Mouse (Mus musculus) cortical plate, adult 2 months (tissue): Measurements from ENCODE around the gene Homer2. TPM values are rescaled to one million over a fixed set of nuclear protein-coding genes. Genes with fewer than 3 reads are reported as not detected.

Experiments used
- H3K27ac ChIP-seq: fragments of 200-500 bp; 2 replicates; pipeline ENCODE4 v1.5.1; 2012; ENCODE audit warnings: low read length, control low read depth, inconsistent platforms; ENCODE audit not compliant: insufficient read depth
- H3K4me1 ChIP-seq: fragments of 200-500 bp; 2 replicates; pipeline ENCODE4 v1.6.1; 2011; ENCODE audit warnings: low read length; ENCODE audit not compliant: control insufficient read depth, insufficient read depth
- H3K4me3 ChIP-seq: fragments of 200-500 bp; 2 replicates; pipeline ENCODE4 v1.5.1; 2011; ENCODE audit warnings: mild to moderate bottlenecking, low read length, control low read depth; ENCODE audit not compliant: insufficient read depth
- CTCF ChIP-seq: fragments of 200-500 bp; IDR thresholded peaks from 2 replicates; pipeline ENCODE4 v1.5.1; 2011; ENCODE audit warnings: mild to moderate bottlenecking, control low read depth, low read length; ENCODE audit not compliant: insufficient read depth; ENCODE audit errors: extremely low read depth
- POLR2A ChIP-seq: fragments of 200-500 bp; IDR thresholded peaks from 2 replicates; pipeline ENCODE4 v1.6.1; 2011; ENCODE audit warnings: mild to moderate bottlenecking, low read length, control low read depth; ENCODE audit not compliant: insufficient read depth; ENCODE audit errors: extremely low read depth
- polyA plus RNA-seq: library from polyadenylated mRNA; depleted of rRNA; stranded (reverse); fragments of >200 nt; gene quantifications from 2 replicates; pipeline ENCODE4 v1.2.3, GENCODE M21; 2012

The Homer2 gene
- polyA plus RNA-seq, 1 experiment: 30.8 TPM

DNA sequence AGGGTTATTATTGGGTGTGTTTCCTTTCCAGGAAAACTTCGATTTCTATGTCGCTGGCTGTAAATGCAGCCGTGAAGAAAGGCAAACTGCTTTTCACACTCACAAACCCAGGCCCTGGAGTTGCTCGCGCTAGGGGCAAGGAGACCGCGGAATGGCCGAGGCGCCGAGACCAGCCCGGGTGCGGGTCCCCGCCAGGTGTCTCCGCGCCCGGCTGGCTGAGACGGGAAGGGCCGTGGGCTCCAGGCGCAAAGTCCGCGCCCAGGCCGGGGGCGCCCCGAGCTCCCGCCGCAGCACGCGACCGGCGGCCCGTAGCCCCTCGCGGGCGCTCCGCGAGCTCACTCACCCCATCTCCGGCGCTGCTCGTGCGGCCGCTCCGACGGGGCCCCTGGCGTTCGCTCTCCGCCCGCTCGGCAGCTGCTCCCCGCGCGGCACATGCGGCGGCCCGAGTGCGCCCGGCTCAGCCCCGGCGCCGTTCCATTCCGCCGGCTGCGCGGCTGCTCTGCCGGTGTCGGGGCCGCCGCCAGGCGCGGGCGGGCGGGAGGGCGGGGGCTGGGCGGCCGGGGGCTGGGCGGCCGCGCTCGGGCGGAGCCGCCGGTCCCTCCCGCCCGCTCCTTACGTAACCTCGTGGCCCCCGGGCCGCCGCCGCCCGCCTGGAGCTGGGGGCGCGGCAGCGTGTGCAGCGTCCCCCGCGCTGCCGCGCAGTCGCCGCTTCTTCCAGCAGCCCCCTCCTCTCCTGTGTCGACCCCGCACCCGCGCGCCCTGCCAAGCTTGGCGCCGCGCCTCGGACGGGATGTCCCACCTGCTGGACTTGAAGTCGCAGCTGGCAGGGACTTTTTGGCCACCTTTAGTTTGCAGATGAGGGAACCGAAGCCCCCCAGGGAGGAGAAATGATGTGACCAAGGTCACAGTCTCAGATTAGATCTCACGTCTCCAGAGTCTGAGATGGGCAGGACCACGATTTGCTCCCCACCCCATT lies 623 bp downstream of the Homer2 start:
- H3K4me3 ChIP-seq: peak overlapping the region; percentile 44
- no peaks in the 10 kb centered on the region; the same call in 1 of the 2 replicates for H3K4me1 ChIP-seq
- TF ChIP-seq POLR2A (no peak), CTCF (no peak)
- peak overlapping the region; percentile 69 for H3K27ac ChIP-seq

DNA sequence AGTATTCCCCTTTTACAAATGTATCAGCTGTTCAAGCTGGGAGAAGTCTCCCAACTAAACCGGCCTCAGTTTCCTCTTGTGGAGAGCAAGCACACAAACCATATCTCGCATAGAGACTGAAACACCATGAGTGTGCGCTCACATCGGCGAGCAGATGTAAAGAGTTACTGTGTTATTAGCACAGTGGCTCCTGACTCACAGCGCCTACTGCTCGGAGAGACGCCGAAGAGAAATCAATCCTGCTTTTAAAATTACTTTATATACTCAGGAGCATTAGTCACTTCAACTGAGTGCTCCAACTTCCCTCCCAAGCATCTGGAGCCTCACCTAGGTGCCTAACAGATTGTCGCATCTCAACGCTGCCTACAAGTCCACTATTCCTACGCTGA lies 1.3 kb downstream of the Homer2 start:
- Histone ChIP-seq H3K4me1 (no peaks in the 10 kb centered on the region; the same call in 1 of the 2 replicates), H3K4me3 (peak overlapping the region; percentile 44), H3K27ac (peak overlapping the region; percentile 69; the same call in 1 of the 2 replicates)
- TF ChIP-seq POLR2A: no peak
- TF ChIP-seq CTCF: no peak

DNA sequence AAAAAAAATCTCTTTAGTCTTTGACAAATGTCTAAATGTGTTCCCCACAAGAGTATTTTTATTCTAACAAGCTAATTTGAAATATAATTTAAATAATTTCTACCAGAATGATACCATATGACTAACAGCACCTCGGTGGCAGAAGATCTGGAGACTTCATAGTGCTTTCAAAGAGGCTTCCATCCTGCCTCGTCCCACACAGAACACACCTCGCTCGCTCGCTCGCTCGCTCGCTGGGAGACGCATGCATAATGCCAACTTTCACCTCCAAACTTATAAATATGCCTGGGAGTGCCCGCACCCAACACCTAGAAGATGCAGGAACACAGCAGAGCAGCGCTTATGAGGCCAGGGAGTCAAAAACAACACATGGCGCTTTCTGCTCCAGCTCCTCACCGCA lies 9.0 kb downstream of the Homer2 start:
- peaks cover 15% of the 10 kb centered on the region for H3K4me1 ChIP-seq
- no peak overlapping the region for H3K27ac ChIP-seq
- TF ChIP-seq CTCF (no peak), POLR2A (no peak)
- no peak overlapping the region for H3K4me3 ChIP-seq

DNA sequence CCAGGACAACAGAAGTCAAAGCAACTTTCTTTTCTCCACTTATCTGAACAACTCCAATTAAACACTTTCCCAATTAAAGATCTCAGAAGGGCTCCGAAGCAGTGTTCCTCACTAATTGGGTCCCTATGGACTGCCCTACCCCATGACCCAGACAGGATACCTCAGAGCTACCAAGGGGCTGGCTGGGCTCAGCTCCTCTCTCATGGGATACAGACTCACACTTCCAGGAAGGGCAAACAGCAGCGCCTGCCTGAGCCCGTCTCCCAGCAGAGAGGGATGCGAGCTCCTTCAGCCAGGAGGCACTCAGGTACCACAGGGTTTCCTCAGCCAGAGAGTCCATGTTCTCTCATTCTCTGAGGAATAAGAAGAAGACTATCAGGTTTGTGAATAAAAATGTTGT lies 9.4 kb downstream of the Homer2 start:
- TF ChIP-seq POLR2A (no peak), CTCF (no peak)
- no peak overlapping the region for H3K4me3 ChIP-seq
- peaks cover 15% of the 10 kb centered on the region for H3K4me1 ChIP-seq
- no peak overlapping the region for H3K27ac ChIP-seq

DNA sequence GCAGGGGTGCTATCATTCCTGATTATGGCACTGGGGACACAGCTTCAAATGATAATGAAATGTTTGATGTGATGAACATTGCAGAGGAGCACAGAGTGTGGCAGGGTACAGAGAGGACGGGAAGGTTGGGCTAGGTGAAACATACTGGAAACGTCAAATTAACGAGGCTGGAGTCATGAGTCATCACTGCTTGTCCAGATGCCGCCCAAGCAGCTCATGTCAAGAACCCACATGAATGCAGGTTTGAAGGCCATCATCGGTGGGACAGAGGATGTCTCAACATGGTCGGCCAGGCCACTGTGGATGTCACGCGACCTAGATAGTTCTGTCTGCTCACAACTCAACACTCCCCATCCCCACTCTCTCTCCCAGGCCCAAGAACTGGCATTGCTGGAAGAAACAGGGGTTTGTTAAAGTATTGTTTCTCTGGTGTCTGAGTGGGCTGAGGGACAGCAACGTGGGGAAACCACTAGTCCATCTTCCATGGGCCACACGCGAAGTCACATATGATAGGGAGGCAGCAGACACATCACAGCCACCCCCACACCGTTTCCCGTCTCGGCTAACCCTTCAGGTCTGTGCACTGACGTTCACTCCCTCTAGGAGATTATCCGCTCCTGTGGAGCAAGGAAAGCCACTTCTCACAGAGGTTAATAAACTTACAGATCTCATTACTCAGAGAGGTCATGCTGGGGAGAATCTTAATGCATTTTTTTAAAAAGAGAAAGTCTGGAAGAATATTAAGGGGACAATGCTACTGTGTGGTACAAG lies 11.4 kb downstream of the Homer2 start:
- no peak overlapping the region for H3K4me3 ChIP-seq
- TF ChIP-seq POLR2A (no peak), CTCF (no peak)
- peaks cover 15% of the 10 kb centered on the region for H3K4me1 ChIP-seq
- no peak overlapping the region for H3K27ac ChIP-seq

DNA sequence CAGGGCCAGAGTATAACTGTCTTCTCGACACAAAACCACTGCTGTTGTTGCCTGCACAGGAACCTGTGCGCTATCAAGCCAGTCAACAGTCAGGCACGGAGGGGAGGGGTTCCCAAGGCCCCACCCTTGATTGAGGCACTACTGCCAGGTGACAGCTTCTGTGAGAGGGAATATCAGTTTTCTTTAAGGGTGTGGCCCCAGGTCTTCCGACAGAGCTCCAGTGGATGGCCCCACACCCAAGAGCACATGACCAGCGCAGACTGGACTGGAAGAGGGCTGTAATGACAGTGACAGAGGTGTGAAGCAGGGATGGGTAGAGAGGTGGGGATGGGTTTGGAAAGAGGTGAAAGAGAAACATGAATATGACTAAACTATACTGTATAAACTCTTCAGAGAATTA lies 16.3 kb downstream of the Homer2 start:
- Histone ChIP-seq H3K4me3 (no peak overlapping the region), H3K27ac (no peak overlapping the region), H3K4me1 (peaks cover 7% of the 10 kb centered on the region)
- TF ChIP-seq POLR2A: no peak
- no peak for TF ChIP-seq CTCF

DNA sequence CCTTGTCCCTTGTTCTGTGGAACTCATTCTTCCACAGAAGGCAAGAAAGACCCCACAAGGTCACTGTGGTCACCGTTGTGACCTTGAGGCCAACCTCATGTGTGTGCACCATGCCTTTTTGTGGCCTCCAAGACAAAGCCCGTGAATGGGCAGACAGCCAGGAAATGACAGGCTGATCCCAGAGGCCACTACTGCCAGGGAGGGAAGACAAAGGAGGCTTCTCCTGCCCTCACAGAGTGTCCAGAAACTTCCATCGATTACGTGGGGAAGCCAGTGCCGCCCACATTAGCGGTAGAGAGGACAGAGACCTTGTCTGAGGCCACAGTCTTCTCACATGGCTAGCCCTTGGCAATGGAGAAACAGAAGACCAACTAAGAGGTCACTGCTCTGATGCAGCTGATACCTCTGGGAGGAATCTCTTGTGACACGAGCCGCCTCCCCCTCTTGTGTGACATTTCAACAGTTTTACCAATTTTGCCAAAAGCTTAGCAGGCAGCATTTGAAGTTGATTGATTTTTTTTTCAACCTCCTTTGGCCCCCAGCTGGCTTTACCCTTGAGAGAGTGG lies 18.1 kb downstream of the Homer2 start:
- Histone ChIP-seq H3K4me1 (peaks cover 11% of the 10 kb centered on the region), H3K4me3 (no peak overlapping the region), H3K27ac (no peak overlapping the region)
- no peak for TF ChIP-seq CTCF
- no peak for TF ChIP-seq POLR2A

DNA sequence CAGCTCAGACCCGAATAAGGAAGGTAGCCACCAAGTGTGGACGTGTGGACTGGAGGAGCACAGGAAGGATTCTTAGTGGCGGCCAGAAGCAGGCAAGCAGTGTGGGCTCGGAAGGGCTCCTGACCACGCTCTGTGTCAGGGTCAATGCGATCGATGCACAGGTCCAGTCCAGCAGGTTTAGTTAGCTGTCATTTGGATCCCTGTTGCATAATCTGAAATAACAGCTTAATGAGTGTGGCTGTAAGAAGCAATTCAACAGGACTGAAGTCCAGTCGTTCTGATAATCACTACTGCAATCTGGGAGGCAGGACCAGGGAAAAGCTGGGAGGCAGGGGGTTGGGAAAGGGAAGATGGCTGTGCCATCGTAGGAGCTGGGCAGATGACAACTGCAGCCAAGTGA lies 18.9 kb downstream of the Homer2 start:
- H3K4me1 ChIP-seq: peaks cover 15% of the 10 kb centered on the region
- TF ChIP-seq CTCF (no peak), POLR2A (no peak)
- H3K4me3 ChIP-seq: no peak overlapping the region
- no peak overlapping the region for H3K27ac ChIP-seq

DNA sequence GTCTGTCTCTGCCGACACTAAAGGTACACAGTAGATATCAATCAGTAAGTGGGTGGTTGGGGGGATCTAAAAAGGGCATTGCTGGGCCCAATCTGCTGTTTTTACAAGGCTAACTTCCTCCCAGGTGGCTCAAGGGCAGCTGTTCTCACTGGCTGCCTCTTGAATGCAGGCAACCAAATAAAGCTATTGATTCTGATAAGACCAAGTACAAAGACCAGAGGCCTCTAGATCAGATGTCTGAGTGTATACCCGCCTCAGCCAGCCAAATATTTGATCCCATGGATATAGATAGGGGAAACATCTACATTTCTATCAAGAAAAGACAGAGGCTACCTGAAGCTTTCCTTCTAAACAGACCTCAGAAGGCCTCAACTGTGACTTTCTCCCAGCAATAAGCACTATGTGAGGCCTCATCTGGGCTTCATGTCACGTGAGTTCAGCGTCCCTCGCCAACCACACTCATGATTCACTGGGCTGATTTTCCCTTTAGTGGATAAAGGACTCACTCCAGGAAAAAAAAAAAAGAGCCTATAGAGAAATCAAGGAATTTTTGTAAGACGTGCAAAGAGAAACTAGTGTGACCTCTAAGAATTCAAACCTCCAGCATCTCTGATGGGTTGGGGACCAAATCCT lies 19.5 kb downstream of the Homer2 start:
- TF ChIP-seq POLR2A: no peak
- TF ChIP-seq CTCF: no peak

DNA sequence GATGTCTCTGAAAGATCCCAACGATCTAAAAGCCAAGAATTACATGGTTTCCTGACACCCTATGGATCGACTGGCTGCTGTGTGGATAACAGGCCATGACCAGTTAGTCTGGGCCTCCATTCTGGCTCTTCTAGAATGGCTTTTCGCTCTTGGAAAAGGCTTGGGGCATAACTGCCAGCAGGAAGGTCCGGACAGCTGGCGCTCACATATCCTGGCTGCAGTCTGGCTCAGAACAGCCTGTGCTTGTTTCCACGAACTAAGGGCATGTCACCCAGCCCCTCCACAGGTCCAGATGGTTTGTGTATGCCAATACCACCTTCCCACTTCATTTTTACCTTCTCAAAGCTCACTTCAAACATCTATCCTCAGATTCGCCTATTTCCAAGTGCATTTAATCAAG lies 22.0 kb downstream of the Homer2 start:
- TF ChIP-seq POLR2A: no peak
- TF ChIP-seq CTCF: no peak
- H3K4me1 ChIP-seq: peaks cover 15% of the 10 kb centered on the region
- H3K27ac ChIP-seq: no peak overlapping the region
- H3K4me3 ChIP-seq: no peak overlapping the region

More for the DNA sequence above, 19.5 kb downstream of the Homer2 start:
- Histone ChIP-seq H3K4me1 (peaks cover 15% of the 10 kb centered on the region), H3K27ac (no peak overlapping the region), H3K4me3 (no peak overlapping the region)
